Mouse (Mus musculus) liver, embryonic 11.5 days (tissue): ENCODE results near the gene Socs4. TPM values are rescaled to one million over a fixed set of nuclear protein-coding genes. Genes with fewer than 3 reads are reported as not detected.

ENCODE experiments used
- ATAC-seq: fragments of 200-750 bp; cut with Nextera tagmentation; replicated peaks from 2 replicates; pipeline ENCODE4 v1.8.0; 2017; ENCODE audit warnings: moderate number of reproducible peaks, mild to moderate bottlenecking, moderate TSS enrichment, moderate library complexity; ENCODE audit not compliant: low FRiP score
- DNase-seq: peaks from one replicate; pipeline ENCODE4 v3.0.0-alpha.2; 2017; ENCODE audit warnings: low spot score
- H3K27ac ChIP-seq: fragments of 300-500 bp; sonication (generic); 2 replicates; pipeline ENCODE4 v1.5.1; 2014; ENCODE audit warnings: mild to moderate bottlenecking, low read depth, low read length, control low read depth
- H3K27me3 ChIP-seq: fragments of 300-500 bp; sonication (generic); replicated peaks from 2 replicates; pipeline ENCODE4 v1.6.1; 2014; ENCODE audit warnings: low read length, mixed read lengths; ENCODE audit not compliant: control insufficient read depth, insufficient read depth
- H3K36me3 ChIP-seq: fragments of 300-500 bp; sonication (generic); 2 replicates; pipeline ENCODE4 v1.6.1; 2014; ENCODE audit warnings: mild to moderate bottlenecking, low read length, moderate library complexity, mixed read lengths; ENCODE audit not compliant: control insufficient read depth, insufficient read depth
- H3K4me1 ChIP-seq: fragments of 300-500 bp; sonication (generic); replicated peaks from 2 replicates; pipeline ENCODE4 v1.6.1; 2014; ENCODE audit warnings: low read length, mixed read lengths; ENCODE audit not compliant: control insufficient read depth, insufficient read depth
- H3K4me2 ChIP-seq: fragments of 300-500 bp; sonication (generic); 2 replicates; pipeline ENCODE4 v1.6.1; 2014; ENCODE audit warnings: mild to moderate bottlenecking, control low read depth, moderate library complexity
- H3K4me3 ChIP-seq: fragments of 300-500 bp; sonication (generic); 2 replicates; pipeline ENCODE4 v1.5.1; 2014; ENCODE audit warnings: low read depth, low read length, control low read depth
- H3K9ac ChIP-seq: fragments of 300-500 bp; sonication (generic); 2 replicates; pipeline ENCODE4 v1.6.1; 2014; ENCODE audit warnings: low read depth, low read length, control low read depth
- H3K9me3 ChIP-seq: fragments of 300-500 bp; sonication (generic); 2 replicates; pipeline ENCODE4 v1.6.1; 2016; ENCODE audit warnings: low read length, inconsistent platforms, mixed read lengths; ENCODE audit not compliant: control insufficient read depth
- WGBS: fragments of 180-500 bp; shearing (Covaris S2); extraction: QIAGEN DNeasy Blood & Tissue Kit; methylation state at CpG from one replicate; pipeline ENCODE4 v1.1.7; 2014; 5-methylcytosine and 5-hydroxymethylcytosine counted together
- polyA plus RNA-seq: library from polyadenylated mRNA; unstranded; fragments of >200 nt; fragmentation: Nextera tagmentation; extraction: Ambion mirVana; gene quantifications from 2 replicates; pipeline ENCODE4 v1.2.1, GENCODE M21; 2014

Gene Socs4
- polyA plus RNA-seq, 1 experiment from 2014 or later, result 4.6 TPM

GRCm38 (mm10) chr14:47335300-47335699 lies 58.6 kb downstream of the Socs4 start:
- H3K36me3 ChIP-seq, result no peaks in the 10 kb centered on the region
- no peak for ATAC-seq
- 76% methylated on average over 3 of the region's 3 CpGs for WGBS

GRCm38 (mm10) chr14:47340231-47340925 lies 63.6 kb downstream of the Socs4 start:
- H3K27ac ChIP-seq, result no peak overlapping the region
- WGBS, result 80% methylated on average over 10 of the region's 10 CpGs
- H3K4me2 ChIP-seq, result no peak overlapping the region
- no peaks in the 10 kb centered on the region for H3K9me3 ChIP-seq
- H3K4me1 ChIP-seq, result no peaks in the 10 kb centered on the region
- H3K27me3 ChIP-seq, result no peaks in the 10 kb centered on the region
- ATAC-seq, result no peak
- H3K4me3 ChIP-seq, result no peak overlapping the region
- DNase-seq, result no peak
- no peaks in the 10 kb centered on the region for H3K36me3 ChIP-seq
- no peak overlapping the region for H3K9ac ChIP-seq

More at GRCm38 (mm10) chr14:47335300-47335699, 58.6 kb downstream of the Socs4 start:
- Histone ChIP-seq H3K9me3 (no peaks in the 10 kb centered on the region), H3K27ac (no peak overlapping the region), H3K9ac (no peak overlapping the region), H3K27me3 (no peaks in the 10 kb centered on the region), H3K4me1 (no peaks in the 10 kb centered on the region), H3K4me3 (no peak overlapping the region), H3K4me2 (no peak overlapping the region)
- DNase-seq, result no peak

GRCm38 (mm10) chr14:47341811-47342291 lies 65.1 kb downstream of the Socs4 start:
- Histone ChIP-seq H3K27ac (no peak overlapping the region), H3K9ac (no peak overlapping the region), H3K27me3 (no peaks in the 10 kb centered on the region), H3K4me3 (no peak overlapping the region), H3K36me3 (no peaks in the 10 kb centered on the region), H3K4me1 (no peaks in the 10 kb centered on the region), H3K4me2 (no peak overlapping the region), H3K9me3 (no peaks in the 10 kb centered on the region)
- WGBS, result 77% methylated on average over 4 of the region's 4 CpGs
- no peak for DNase-seq
- no peak for ATAC-seq

Other genes starting within 250 kb of the Socs4 start
- 3.4 TPM in 2 replicates for gene Gch1, start 87.5 kb upstream of the Socs4 start, polyA plus RNA-seq
- gene Wdhd1, start 74 bp upstream of the Socs4 start, polyA plus RNA-seq, result 65.7 and 68.8 TPM in 2 replicates
- gene Mapk1ip1l, start 21.3 kb downstream of the Socs4 start, polyA plus RNA-seq, result 84.7 and 88.8 TPM in 2 replicates
- 21.2 and 21.6 TPM in 2 replicates for gene Lgals3, start 90.8 kb downstream of the Socs4 start, polyA plus RNA-seq
- 71.1 and 71.7 TPM in 2 replicates for gene Dlgap5, start 141.5 kb downstream of the Socs4 start, polyA plus RNA-seq
- 27.8 and 30.9 TPM in 2 replicates for gene Fbxo34, start 173.5 kb downstream of the Socs4 start, polyA plus RNA-seq